Mouse (Mus musculus): ENCODE measurements around the gene Smim22.

DNA sequence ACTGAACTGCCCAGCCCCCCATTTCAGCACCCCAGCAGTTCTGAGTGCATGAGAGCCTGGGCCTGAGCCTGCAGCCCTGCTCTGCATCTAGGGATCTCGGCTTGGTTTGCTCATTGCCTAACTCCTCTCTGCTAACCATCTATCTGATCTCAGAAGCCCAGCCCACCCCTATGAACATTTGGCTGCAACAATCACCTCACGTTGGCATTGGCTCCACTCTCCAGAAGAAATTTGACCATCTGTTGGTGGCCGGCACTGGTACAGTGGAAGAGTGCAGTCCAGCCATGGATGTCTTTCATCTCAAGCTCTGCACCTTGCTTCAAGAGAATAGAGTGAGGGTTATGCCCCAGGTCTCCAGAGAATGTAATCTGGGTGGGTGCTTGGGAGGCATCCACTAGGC lies 49.6 kb upstream of the Smim22 start:
- TF ChIP-seq CTCF (IDR thresholded peaks at IDR 0.05; ENCODE audit: low read depth, low read length): no peak
- TF ChIP-seq GATA1 (IDR thresholded peaks at IDR 0.05; ENCODE audit: borderline replicate concordance, low read length): no peak
